Mouse (Mus musculus): ENCODE measurements around the gene Cdk9. TPM values are rescaled to one million over a fixed set of nuclear protein-coding genes. Genes with fewer than 3 reads are reported as not detected.
A peak's percentile ranks its signal among the peaks of the same experiment; 100 is the strongest.

Cdk9 gene
- polyA plus RNA-seq, 1 experiment from 2014 or later, result 82.7 TPM

GRCm38 (mm10) chr2:32705018-32705417, 7.9 kb downstream of the Cdk9 start:
- Histone ChIP-seq H3K4me3 (replicated peaks; ENCODE audit: low read length) (no peak overlapping the region), H3K9me3 (replicated peaks; ENCODE audit: control insufficient read depth, low read length) (no peaks in the 10 kb centered on the region), H3K4me2 (ENCODE audit: low read depth, low read length) (no peak overlapping the region), H3K27ac (ENCODE audit: low read length) (no peak overlapping the region), H3K36me3 (ENCODE audit: control insufficient read depth, insufficient read depth, low read length) (peaks cover 21% of the 10 kb centered on the region), H3K4me1 (ENCODE audit: control insufficient read depth, insufficient read depth, low read length) (no peaks in the 10 kb centered on the region), H3K9ac (ENCODE audit: low read length) (no peak overlapping the region), H3K27me3 (ENCODE audit: control insufficient read depth, insufficient read depth, low read length) (no peaks in the 10 kb centered on the region)
- 88% methylated on average over 7 of the region's 7 CpGs for WGBS
- no peak for ATAC-seq (ENCODE audit: insufficient read depth, low FRiP score)

- Histone ChIP-seq H3K27me3 (ENCODE audit: control insufficient read depth, insufficient read depth, low read length) (no peaks in the 10 kb centered on the region), H3K4me3 (replicated peaks; ENCODE audit: low read length) (no peak within 1 kb of the TSS), H3K9ac (ENCODE audit: low read length) (no peak within 1 kb of the TSS), H3K4me1 (ENCODE audit: control insufficient read depth, insufficient read depth, low read length) (no peaks in the 10 kb centered on the region), H3K36me3 (ENCODE audit: control insufficient read depth, insufficient read depth, low read length) (peaks cover 16% of the 10 kb centered on the region), H3K27ac (ENCODE audit: low read length) (no peak within 1 kb of the TSS), H3K9me3 (replicated peaks; ENCODE audit: control insufficient read depth, low read length) (no peaks in the 10 kb centered on the region), H3K4me2 (ENCODE audit: low read depth, low read length) (no peak within 1 kb of the TSS)
- WGBS, result 65% methylated on average over 2 of the region's 2 CpGs
- ATAC-seq (ENCODE audit: insufficient read depth, low FRiP score), result 0 out of 2 replicates have a peak, but pooled peaks have one; percentile 19
These were observed 8.9 kb downstream of the Cdk9 start, which contains the start of gene Fpgs for GRCm38 (mm10) chr2:32704021-32704421. Gene Fpgs, minus strand, starts transcription at chr2:32704145.

DNA sequence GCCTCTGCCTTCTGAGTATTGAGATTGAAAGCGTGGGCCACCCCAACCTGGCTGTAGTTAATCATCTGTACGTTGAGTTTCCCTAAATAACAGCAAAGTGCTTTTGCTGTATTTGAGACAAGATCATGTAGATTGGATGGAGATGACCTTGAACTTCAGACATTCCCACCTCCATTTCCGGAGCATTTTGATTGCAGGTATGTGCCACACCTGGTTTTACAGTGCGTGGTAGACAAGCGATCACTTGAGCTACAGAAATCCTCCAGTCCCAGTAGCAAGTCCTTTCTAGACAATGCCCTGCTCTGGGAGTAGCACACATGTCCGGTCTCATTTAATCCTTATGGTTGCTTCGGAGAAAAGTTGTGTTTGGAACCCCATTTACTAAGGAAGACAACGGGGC, 9.8 kb downstream of the Cdk9 start:
- 89% methylated on average over 8 of the region's 8 CpGs for WGBS
- H3K9me3 ChIP-seq (replicated peaks; ENCODE audit: control insufficient read depth, low read length), result no peaks in the 10 kb centered on the region
- H3K27ac ChIP-seq (ENCODE audit: low read length), result no peak overlapping the region
- no peak for ATAC-seq (ENCODE audit: insufficient read depth, low FRiP score)
- no peak overlapping the region for H3K4me2 ChIP-seq (ENCODE audit: low read depth, low read length)
- no peaks in the 10 kb centered on the region for H3K27me3 ChIP-seq (ENCODE audit: control insufficient read depth, insufficient read depth, low read length)
- no peak overlapping the region for H3K4me3 ChIP-seq (replicated peaks; ENCODE audit: low read length)
- no peaks in the 10 kb centered on the region for H3K4me1 ChIP-seq (ENCODE audit: control insufficient read depth, insufficient read depth, low read length)
- peaks cover 16% of the 10 kb centered on the region for H3K36me3 ChIP-seq (ENCODE audit: control insufficient read depth, insufficient read depth, low read length)
- no peak overlapping the region for H3K9ac ChIP-seq (ENCODE audit: low read length)

- ATAC-seq (ENCODE audit: insufficient read depth, low FRiP score), result no peak
- Histone ChIP-seq H3K4me3 (replicated peaks; ENCODE audit: low read length) (no peak overlapping the region), H3K9me3 (replicated peaks; ENCODE audit: control insufficient read depth, low read length) (no peaks in the 10 kb centered on the region), H3K9ac (ENCODE audit: low read length) (no peak overlapping the region), H3K27ac (ENCODE audit: low read length) (no peak overlapping the region), H3K36me3 (ENCODE audit: control insufficient read depth, insufficient read depth, low read length) (peaks cover 8% of the 10 kb centered on the region; the same call in 1 of the 2 replicates), H3K4me2 (ENCODE audit: low read depth, low read length) (no peak overlapping the region), H3K27me3 (ENCODE audit: control insufficient read depth, insufficient read depth, low read length) (no peaks in the 10 kb centered on the region), H3K4me1 (ENCODE audit: control insufficient read depth, insufficient read depth, low read length) (no peaks in the 10 kb centered on the region)
- WGBS, result 79% methylated on average over 14 of the region's 14 CpGs
These were observed 11.7 kb downstream of the Cdk9 start for GRCm38 (mm10) chr2:32700966-32701743.

- Histone ChIP-seq H3K27me3 (ENCODE audit: control insufficient read depth, insufficient read depth, low read length) (no peaks in the 10 kb centered on the region), H3K36me3 (ENCODE audit: control insufficient read depth, insufficient read depth, low read length) (0 out of 2 replicates have a peak, but pooled peaks cover 4% of the 10 kb centered on the region), H3K9me3 (replicated peaks; ENCODE audit: control insufficient read depth, low read length) (no peaks in the 10 kb centered on the region), H3K27ac (ENCODE audit: low read length) (no peak overlapping the region), H3K4me3 (replicated peaks; ENCODE audit: low read length) (no peak overlapping the region), H3K9ac (ENCODE audit: low read length) (no peak overlapping the region), H3K4me2 (ENCODE audit: low read depth, low read length) (no peak overlapping the region), H3K4me1 (ENCODE audit: control insufficient read depth, insufficient read depth, low read length) (no peaks in the 10 kb centered on the region)
- no peak for ATAC-seq (ENCODE audit: insufficient read depth, low FRiP score)
- whole genome bisulfite sequencing, result 81% methylated on average over 6 of the region's 6 CpGs
These were observed 13.2 kb downstream of the Cdk9 start for GRCm38 (mm10) chr2:32699680-32700079.

GRCm38 (mm10) chr2:32694691-32695090, 18.2 kb downstream of the Cdk9 start:
- peak overlapping the region; percentile 73; the same call in 1 of the 2 replicates for H3K27ac ChIP-seq (ENCODE audit: low read length)
- no peak for ATAC-seq (ENCODE audit: insufficient read depth, low FRiP score)
- peaks cover 18% of the 10 kb centered on the region for H3K4me1 ChIP-seq (ENCODE audit: control insufficient read depth, insufficient read depth, low read length)
- peak overlapping the region; percentile 72 for H3K9ac ChIP-seq (ENCODE audit: low read length)
- 85% methylated on average over 12 of the region's 12 CpGs for WGBS
- peak overlapping the region; percentile 93 for H3K4me2 ChIP-seq (ENCODE audit: low read depth, low read length)
- H3K36me3 ChIP-seq (ENCODE audit: control insufficient read depth, insufficient read depth, low read length), result no peaks in the 10 kb centered on the region
- peak overlapping the region; percentile 85 for H3K4me3 ChIP-seq (replicated peaks; ENCODE audit: low read length)
- H3K27me3 ChIP-seq (ENCODE audit: control insufficient read depth, insufficient read depth, low read length), result no peaks in the 10 kb centered on the region
- no peaks in the 10 kb centered on the region for H3K9me3 ChIP-seq (replicated peaks; ENCODE audit: control insufficient read depth, low read length)

- Histone ChIP-seq H3K9me3 (replicated peaks; ENCODE audit: control insufficient read depth, low read length) (no peaks in the 10 kb centered on the region), H3K4me2 (ENCODE audit: low read depth, low read length) (peak overlapping the region; percentile 93), H3K4me1 (ENCODE audit: control insufficient read depth, insufficient read depth, low read length) (peaks cover 21% of the 10 kb centered on the region), H3K4me3 (replicated peaks; ENCODE audit: low read length) (peak overlapping the region; percentile 85), H3K36me3 (ENCODE audit: control insufficient read depth, insufficient read depth, low read length) (no peaks in the 10 kb centered on the region), H3K27me3 (ENCODE audit: control insufficient read depth, insufficient read depth, low read length) (no peaks in the 10 kb centered on the region), H3K9ac (ENCODE audit: low read length) (peak overlapping the region; percentile 91), H3K27ac (ENCODE audit: low read length) (peak overlapping the region; percentile 77)
- 1% methylated on average over 49 of the region's 51 CpGs for WGBS
- ATAC-seq (ENCODE audit: insufficient read depth, low FRiP score), result peak; percentile 97
These were observed 19.0 kb downstream of the Cdk9 start for GRCm38 (mm10) chr2:32693823-32694411.

DNA sequence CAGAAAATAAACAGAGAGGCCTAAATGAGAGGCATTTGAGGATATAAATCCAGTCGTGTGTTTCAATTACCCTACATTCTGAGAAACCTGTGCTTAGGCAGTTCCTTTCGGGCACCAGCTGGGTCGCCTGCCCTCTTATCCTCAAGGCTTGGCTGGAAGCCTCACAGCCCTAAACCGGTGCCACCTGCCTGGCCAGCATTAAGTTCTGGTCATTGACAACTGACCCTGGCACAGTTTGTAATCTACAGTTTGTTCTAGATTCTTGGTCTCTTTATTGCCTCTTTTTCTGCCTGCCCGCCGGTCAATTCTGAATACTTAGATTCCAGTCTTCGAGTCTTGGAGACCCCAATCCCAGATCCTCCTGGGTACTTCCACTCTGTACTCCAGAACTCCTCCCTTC, 19.6 kb downstream of the Cdk9 start:
- H3K9me3 ChIP-seq (replicated peaks; ENCODE audit: control insufficient read depth, low read length), result no peaks in the 10 kb centered on the region
- 8% methylated on average over 7 of the region's 7 CpGs for WGBS
- peak overlapping the region; percentile 77 for H3K27ac ChIP-seq (ENCODE audit: low read length)
- peak overlapping the region; percentile 85 for H3K4me3 ChIP-seq (replicated peaks; ENCODE audit: low read length)
- H3K36me3 ChIP-seq (ENCODE audit: control insufficient read depth, insufficient read depth, low read length), result no peaks in the 10 kb centered on the region
- peaks cover 21% of the 10 kb centered on the region for H3K4me1 ChIP-seq (ENCODE audit: control insufficient read depth, insufficient read depth, low read length)
- H3K4me2 ChIP-seq (ENCODE audit: low read depth, low read length), result peak overlapping the region; percentile 93
- no peaks in the 10 kb centered on the region for H3K27me3 ChIP-seq (ENCODE audit: control insufficient read depth, insufficient read depth, low read length)
- no peak for ATAC-seq (ENCODE audit: insufficient read depth, low FRiP score)
- H3K9ac ChIP-seq (ENCODE audit: low read length), result peak overlapping the region; percentile 91

GRCm38 (mm10) chr2:32692496-32692895, 20.4 kb downstream of the Cdk9 start:
- 93% methylated on average over 14 of the region's 14 CpGs for WGBS
- Histone ChIP-seq H3K9ac (ENCODE audit: low read length) (0 out of 2 replicates have a peak overlapping the region, but pooled peaks have one; percentile 7), H3K4me1 (ENCODE audit: control insufficient read depth, insufficient read depth, low read length) (peaks cover 21% of the 10 kb centered on the region), H3K36me3 (ENCODE audit: control insufficient read depth, insufficient read depth, low read length) (no peaks in the 10 kb centered on the region), H3K9me3 (replicated peaks; ENCODE audit: control insufficient read depth, low read length) (no peaks in the 10 kb centered on the region), H3K27ac (ENCODE audit: low read length) (no peak overlapping the region), H3K4me2 (ENCODE audit: low read depth, low read length) (peak overlapping the region; percentile 93), H3K27me3 (ENCODE audit: control insufficient read depth, insufficient read depth, low read length) (no peaks in the 10 kb centered on the region), H3K4me3 (replicated peaks; ENCODE audit: low read length) (peak overlapping the region; percentile 85; the same call in 1 of the 2 replicates)
- ATAC-seq (ENCODE audit: insufficient read depth, low FRiP score), result no peak

All from stomach, embryonic 16.5 days (tissue).